Mouse (Mus musculus): ENCODE measurements around the gene Klhl31. TPM values are rescaled to one million over a fixed set of nuclear protein-coding genes. Genes with fewer than 3 reads are reported as not detected.

Gene Klhl31
- total RNA-seq, 1 experiment = 0.04 TPM

- DNase-seq (ENCODE audit: low read depth, low spot score) = no peak
- Histone ChIP-seq H3K36me3 (ENCODE audit: control insufficient read depth, insufficient read depth, low read length, poor library complexity, severe bottlenecking) (no peaks in the 10 kb centered on the region), H3K9ac (ENCODE audit: insufficient read depth, low read depth, low read length, poor library complexity, severe bottlenecking) (no peak overlapping the region), H3K4me1 (ENCODE audit: control insufficient read depth in 2 of 2, insufficient read depth in 2 of 2, low read length in 2 of 2, poor library complexity in 1 of 2) (no peaks in the 10 kb centered on the region), H3K27ac (ENCODE audit: insufficient read depth, low read depth, low read length, poor library complexity, severe bottlenecking) (no peak overlapping the region), H3K9me3 (ENCODE audit: control insufficient read depth, insufficient read depth, low read depth, low read length) (no peaks in the 10 kb centered on the region), H3K4me3 (ENCODE audit: insufficient read depth in 1 of 2, low read depth in 1 of 2, low read length in 2 of 2, poor library complexity in 1 of 2, severe bottlenecking in 1 of 2) (no peak overlapping the region)
- in situ Hi-C loops (cut with MboI; ENCODE audit: low sequenced_read_pairs in 2 of 2, unreplicated experiment in 2 of 2) = no loop called here
- TF ChIP-seq ZC3H11A (IDR thresholded peaks at IDR 0.05; ENCODE audit: borderline replicate concordance, low read depth, low read length) = no peak
Measured at GRCm38 (mm10) chr9:77671004-77671403, 34.7 kb downstream of the Klhl31 start.

- Histone ChIP-seq H3K27ac (ENCODE audit: insufficient read depth, low read depth, low read length, poor library complexity, severe bottlenecking) (no peak overlapping the region), H3K9me3 (ENCODE audit: control insufficient read depth, insufficient read depth, low read depth, low read length) (no peaks in the 10 kb centered on the region), H3K9ac (ENCODE audit: insufficient read depth, low read depth, low read length, poor library complexity, severe bottlenecking) (no peak overlapping the region), H3K4me3 (ENCODE audit: insufficient read depth in 1 of 2, low read depth in 1 of 2, low read length in 2 of 2, poor library complexity in 1 of 2, severe bottlenecking in 1 of 2) (no peak overlapping the region), H3K36me3 (ENCODE audit: control insufficient read depth, insufficient read depth, low read length, poor library complexity, severe bottlenecking) (no peaks in the 10 kb centered on the region), H3K4me1 (ENCODE audit: control insufficient read depth in 2 of 2, insufficient read depth in 2 of 2, low read length in 2 of 2, poor library complexity in 1 of 2) (no peaks in the 10 kb centered on the region)
- DNase-seq (ENCODE audit: low read depth, low spot score) = no peak
- TF ChIP-seq MAFK (IDR thresholded peaks at IDR 0.05; ENCODE audit: insufficient read depth, low read depth, low read length) (no peak), ZNF384 (IDR thresholded peaks at IDR 0.05; ENCODE audit: low read depth, low read length) (no peak), ZC3H11A (IDR thresholded peaks at IDR 0.05; ENCODE audit: borderline replicate concordance, low read depth, low read length) (no peak), CHD2 (IDR thresholded peaks at IDR 0.05; ENCODE audit: low read depth, low read length) (no peak), HCFC1 (IDR thresholded peaks at IDR 0.05; ENCODE audit: borderline replicate concordance, insufficient read depth, low read length) (no peak)
- in situ Hi-C loops (cut with MboI; ENCODE audit: low sequenced_read_pairs in 2 of 2, unreplicated experiment in 2 of 2) = no loop called here
Measured at GRCm38 (mm10) chr9:77673218-77673617, 36.9 kb downstream of the Klhl31 start.

GRCm38 (mm10) chr9:77673986-77674385, 37.7 kb downstream of the Klhl31 start:
- in situ Hi-C loops (cut with MboI; ENCODE audit: low sequenced_read_pairs in 2 of 2, unreplicated experiment in 2 of 2) = no loop called here
- no peaks in the 10 kb centered on the region for H3K9me3 ChIP-seq (ENCODE audit: control insufficient read depth, insufficient read depth, low read depth, low read length)
- no peak overlapping the region for H3K9ac ChIP-seq (ENCODE audit: insufficient read depth, low read depth, low read length, poor library complexity, severe bottlenecking)
- no peaks in the 10 kb centered on the region for H3K4me1 ChIP-seq (ENCODE audit: control insufficient read depth in 2 of 2, insufficient read depth in 2 of 2, low read length in 2 of 2, poor library complexity in 1 of 2)
- H3K4me3 ChIP-seq (ENCODE audit: insufficient read depth in 1 of 2, low read depth in 1 of 2, low read length in 2 of 2, poor library complexity in 1 of 2, severe bottlenecking in 1 of 2) = no peak overlapping the region
- no peak for DNase-seq (ENCODE audit: low read depth, low spot score)
- no peaks in the 10 kb centered on the region for H3K36me3 ChIP-seq (ENCODE audit: control insufficient read depth, insufficient read depth, low read length, poor library complexity, severe bottlenecking)
- TF ChIP-seq ZNF384 (IDR thresholded peaks at IDR 0.05; ENCODE audit: low read depth, low read length) (no peak), CHD2 (IDR thresholded peaks at IDR 0.05; ENCODE audit: low read depth, low read length) (no peak), HCFC1 (IDR thresholded peaks at IDR 0.05; ENCODE audit: borderline replicate concordance, insufficient read depth, low read length) (no peak), MAFK (IDR thresholded peaks at IDR 0.05; ENCODE audit: insufficient read depth, low read depth, low read length) (no peak), ZC3H11A (IDR thresholded peaks at IDR 0.05; ENCODE audit: borderline replicate concordance, low read depth, low read length) (no peak)
- no peak overlapping the region for H3K27ac ChIP-seq (ENCODE audit: insufficient read depth, low read depth, low read length, poor library complexity, severe bottlenecking)

- Histone ChIP-seq H3K4me3 (ENCODE audit: insufficient read depth in 1 of 2, low read depth in 1 of 2, low read length in 2 of 2, poor library complexity in 1 of 2, severe bottlenecking in 1 of 2) (no peak overlapping the region), H3K36me3 (ENCODE audit: control insufficient read depth, insufficient read depth, low read length, poor library complexity, severe bottlenecking) (no peaks in the 10 kb centered on the region), H3K4me1 (ENCODE audit: control insufficient read depth in 2 of 2, insufficient read depth in 2 of 2, low read length in 2 of 2, poor library complexity in 1 of 2) (no peaks in the 10 kb centered on the region), H3K27ac (ENCODE audit: insufficient read depth, low read depth, low read length, poor library complexity, severe bottlenecking) (no peak overlapping the region), H3K9me3 (ENCODE audit: control insufficient read depth, insufficient read depth, low read depth, low read length) (no peaks in the 10 kb centered on the region; the same call in 1 of the 2 replicates), H3K9ac (ENCODE audit: insufficient read depth, low read depth, low read length, poor library complexity, severe bottlenecking) (no peak overlapping the region)
- DNase-seq (ENCODE audit: low read depth, low spot score) = no peak
- in situ Hi-C loops (cut with MboI; ENCODE audit: low sequenced_read_pairs in 2 of 2, unreplicated experiment in 2 of 2) = no loop called here
- TF ChIP-seq MAFK (IDR thresholded peaks at IDR 0.05; ENCODE audit: insufficient read depth, low read depth, low read length) (no peak), HCFC1 (IDR thresholded peaks at IDR 0.05; ENCODE audit: borderline replicate concordance, insufficient read depth, low read length) (no peak), ZNF384 (IDR thresholded peaks at IDR 0.05; ENCODE audit: low read depth, low read length) (no peak), ZC3H11A (IDR thresholded peaks at IDR 0.05; ENCODE audit: borderline replicate concordance, low read depth, low read length) (no peak), CHD2 (IDR thresholded peaks at IDR 0.05; ENCODE audit: low read depth, low read length) (no peak)
Measured at GRCm38 (mm10) chr9:77684938-77685337, 48.6 kb downstream of the Klhl31 start.

- Histone ChIP-seq H3K4me1 (ENCODE audit: control insufficient read depth in 2 of 2, insufficient read depth in 2 of 2, low read length in 2 of 2, poor library complexity in 1 of 2) (no peaks in the 10 kb centered on the region), H3K9ac (ENCODE audit: insufficient read depth, low read depth, low read length, poor library complexity, severe bottlenecking) (no peak overlapping the region), H3K4me3 (ENCODE audit: insufficient read depth in 1 of 2, low read depth in 1 of 2, low read length in 2 of 2, poor library complexity in 1 of 2, severe bottlenecking in 1 of 2) (no peak overlapping the region), H3K36me3 (ENCODE audit: control insufficient read depth, insufficient read depth, low read length, poor library complexity, severe bottlenecking) (no peaks in the 10 kb centered on the region), H3K9me3 (ENCODE audit: control insufficient read depth, insufficient read depth, low read depth, low read length) (no peaks in the 10 kb centered on the region; the same call in 1 of the 2 replicates), H3K27ac (ENCODE audit: insufficient read depth, low read depth, low read length, poor library complexity, severe bottlenecking) (no peak overlapping the region)
- no peak for TF ChIP-seq HCFC1 (IDR thresholded peaks at IDR 0.05; ENCODE audit: borderline replicate concordance, insufficient read depth, low read length)
- TF ChIP-seq MAFK (IDR thresholded peaks at IDR 0.05; ENCODE audit: insufficient read depth, low read depth, low read length) = no peak
- TF ChIP-seq CHD2 (IDR thresholded peaks at IDR 0.05; ENCODE audit: low read depth, low read length) = no peak
- TF ChIP-seq ZC3H11A (IDR thresholded peaks at IDR 0.05; ENCODE audit: borderline replicate concordance, low read depth, low read length) = no peak
- no peak for TF ChIP-seq ZNF384 (IDR thresholded peaks at IDR 0.05; ENCODE audit: low read depth, low read length)
- in situ Hi-C loops (cut with MboI; ENCODE audit: low sequenced_read_pairs in 2 of 2, unreplicated experiment in 2 of 2) = no loop called here
- no peak for DNase-seq (ENCODE audit: low read depth, low spot score)
Measured at GRCm38 (mm10) chr9:77685825-77686500, 49.7 kb downstream of the Klhl31 start.
